Mouse (Mus musculus) midbrain, embryonic 16.5 days (tissue): ENCODE measurements around the gene Hip1. TPM values are rescaled to one million over a fixed set of nuclear protein-coding genes. Genes with fewer than 3 reads are reported as not detected.

Experiments used
- ATAC-seq: fragments of 200-750 bp; cut with Nextera tagmentation; 2 replicates; pipeline ENCODE4 v1.8.0; 2017; ENCODE audit warnings: moderate TSS enrichment
- H3K27ac ChIP-seq: fragments of 300-500 bp; sonication (generic); 2 replicates; pipeline ENCODE4 v1.5.1; 2014; ENCODE audit warnings: mild to moderate bottlenecking, low read length, mixed read lengths
- H3K27me3 ChIP-seq: fragments of 300-500 bp; sonication (generic); 2 replicates; pipeline ENCODE4 v1.6.1; 2014; ENCODE audit warnings: low read depth, low read length, mixed read lengths; ENCODE audit not compliant: control insufficient read depth, insufficient read depth
- H3K36me3 ChIP-seq: fragments of 300-500 bp; sonication (generic); 2 replicates; pipeline ENCODE4 v1.6.1; 2014; ENCODE audit warnings: mild to moderate bottlenecking, low read length, moderate library complexity, mixed read lengths; ENCODE audit not compliant: control insufficient read depth, insufficient read depth
- H3K4me1 ChIP-seq: fragments of 300-500 bp; sonication (generic); 2 replicates; pipeline ENCODE4 v1.6.1; 2014; ENCODE audit warnings: mild to moderate bottlenecking, low read length, mixed read lengths; ENCODE audit not compliant: control insufficient read depth, insufficient read depth
- H3K4me2 ChIP-seq: fragments of 300-500 bp; sonication (generic); 2 replicates; pipeline ENCODE4 v1.6.1; 2014; ENCODE audit warnings: mild to moderate bottlenecking, low read length, mixed read lengths
- H3K4me3 ChIP-seq: fragments of 300-500 bp; sonication (generic); 2 replicates; pipeline ENCODE4 v1.5.1; 2014; ENCODE audit warnings: low read depth, mild to moderate bottlenecking, low read length, moderate library complexity, mixed read lengths
- H3K9ac ChIP-seq: fragments of 300-500 bp; sonication (generic); 2 replicates; pipeline ENCODE4 v1.6.1; 2014; ENCODE audit warnings: low read depth, low read length, mixed read lengths
- H3K9me3 ChIP-seq: fragments of 300-500 bp; sonication (generic); replicated peaks from 2 replicates; pipeline ENCODE4 v1.6.1; 2014; ENCODE audit warnings: mild to moderate bottlenecking, low read length, mixed read lengths; ENCODE audit not compliant: control insufficient read depth, poor library complexity, severe bottlenecking
- WGBS: fragments of 180-500 bp; shearing (Covaris S2); extraction: QIAGEN DNeasy Blood & Tissue Kit; methylation state at CpG from one replicate; pipeline ENCODE4 v1.1.7; 2014; 5-methylcytosine and 5-hydroxymethylcytosine counted together
- microRNA-seq: library from miRNA; unstranded; fragments of <30 nt; microRNA quantifications from one replicate; pipeline ENCODE4, GENCODE M21; 2017
- polyA plus RNA-seq: library from polyadenylated mRNA; unstranded; fragments of >200 nt; fragmentation: Nextera tagmentation; extraction: Ambion mirVana; gene quantifications from 2 replicates; pipeline ENCODE4 v1.2.1, GENCODE M21; 2015

The Hip1 gene
- polyA plus RNA-seq, 1 experiment from 2014 or later = 39.7 TPM

DNA sequence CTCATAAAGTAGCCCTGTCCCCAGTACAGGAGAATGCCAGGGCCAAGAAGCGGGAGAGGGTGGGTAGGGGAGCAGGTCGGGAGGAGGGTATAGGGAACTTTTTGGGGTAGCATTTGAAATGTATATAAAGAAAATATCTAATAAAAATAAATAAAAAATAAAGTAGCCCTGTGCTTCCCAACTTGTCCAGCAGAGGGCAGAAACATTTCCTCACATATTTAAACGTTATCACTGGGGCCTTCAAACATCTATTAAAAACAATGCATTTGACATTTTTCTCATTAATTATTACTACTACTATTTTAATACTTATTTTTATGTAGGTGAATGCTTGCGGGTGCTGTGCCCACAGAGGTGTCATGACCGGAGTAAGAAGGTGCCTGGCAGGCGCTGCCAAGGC lies 177.1 kb downstream of the Hip1 start:
- H3K27ac ChIP-seq = no peak overlapping the region
- H3K9me3 ChIP-seq = no peaks in the 10 kb centered on the region
- H3K4me2 ChIP-seq = no peak overlapping the region
- no peak for ATAC-seq
- H3K9ac ChIP-seq = no peak overlapping the region
- no peak overlapping the region for H3K4me3 ChIP-seq
- peaks cover 12% of the 10 kb centered on the region for H3K4me1 ChIP-seq
- H3K36me3 ChIP-seq = peaks cover 6% of the 10 kb centered on the region; the same call in 1 of the 2 replicates
- H3K27me3 ChIP-seq = no peaks in the 10 kb centered on the region; the same call in 1 of the 2 replicates
- 58% methylated on average over 6 of the region's 6 CpGs for WGBS

- no peak overlapping the region for H3K9ac ChIP-seq
- H3K27me3 ChIP-seq = no peaks in the 10 kb centered on the region; the same call in 1 of the 2 replicates
- no peaks in the 10 kb centered on the region for H3K36me3 ChIP-seq
- 21% methylated on average over 12 of the region's 12 CpGs for WGBS
- no peak overlapping the region for H3K27ac ChIP-seq
- H3K4me1 ChIP-seq = no peaks in the 10 kb centered on the region
- no peaks in the 10 kb centered on the region for H3K9me3 ChIP-seq
- H3K4me2 ChIP-seq = no peak overlapping the region
- ATAC-seq = no peak
- H3K4me3 ChIP-seq = no peak overlapping the region
These were observed 181.4 kb downstream of the Hip1 start for GRCm38 (mm10) chr5:135363540-135363939.

GRCm38 (mm10) chr5:135362572-135362971 lies 182.3 kb downstream of the Hip1 start:
- Histone ChIP-seq H3K9ac (no peak overlapping the region), H3K27ac (no peak overlapping the region), H3K9me3 (no peaks in the 10 kb centered on the region), H3K27me3 (no peaks in the 10 kb centered on the region; the same call in 1 of the 2 replicates), H3K36me3 (no peaks in the 10 kb centered on the region), H3K4me3 (no peak overlapping the region), H3K4me1 (no peaks in the 10 kb centered on the region), H3K4me2 (no peak overlapping the region)
- ATAC-seq = no peak
- WGBS = 93% methylated on average over 3 of the region's 3 CpGs

DNA sequence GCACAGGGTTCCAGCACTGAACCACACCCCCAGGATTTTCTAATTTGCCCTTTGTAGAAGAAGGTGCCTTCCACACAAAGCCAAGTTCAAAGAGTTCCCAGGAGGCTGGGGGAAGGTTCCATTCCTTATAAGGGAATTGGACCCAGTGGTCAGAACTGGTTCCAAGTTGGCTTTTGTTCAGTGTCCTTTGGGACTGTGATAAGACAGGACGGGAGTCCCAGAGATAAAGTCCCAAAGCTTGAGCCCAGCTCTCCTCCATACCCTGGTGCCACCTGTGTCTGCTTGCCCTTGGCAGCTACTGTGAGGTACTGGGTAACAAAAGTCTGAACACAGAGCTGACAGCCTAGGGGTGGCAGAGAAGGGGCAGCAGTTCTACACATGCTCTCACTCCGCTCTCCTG lies 185.1 kb downstream of the Hip1 start:
- ATAC-seq = no peak
- Histone ChIP-seq H3K4me2 (no peak overlapping the region), H3K9me3 (no peaks in the 10 kb centered on the region), H3K27me3 (no peaks in the 10 kb centered on the region), H3K4me3 (no peak overlapping the region), H3K4me1 (no peaks in the 10 kb centered on the region), H3K36me3 (no peaks in the 10 kb centered on the region), H3K27ac (no peak overlapping the region), H3K9ac (no peak overlapping the region)
- WGBS = 91% methylated on average over 2 of the region's 2 CpGs

GRCm38 (mm10) chr5:135357556-135357955 lies 187.4 kb downstream of the Hip1 start:
- ATAC-seq = no peak
- H3K4me2 ChIP-seq = no peak overlapping the region
- H3K9me3 ChIP-seq = no peaks in the 10 kb centered on the region
- no peak overlapping the region for H3K9ac ChIP-seq
- no peaks in the 10 kb centered on the region for H3K27me3 ChIP-seq
- WGBS = 83% methylated on average over 2 of the region's 2 CpGs
- H3K36me3 ChIP-seq = no peaks in the 10 kb centered on the region
- H3K4me1 ChIP-seq = no peaks in the 10 kb centered on the region
- H3K27ac ChIP-seq = no peak overlapping the region
- H3K4me3 ChIP-seq = no peak overlapping the region

Small RNA genes lying within 50 kb of the gene (microRNA-seq; reads per million reads assigned to microRNA genes)
- gene Mir7033 = 0.86 reads per million

Other genes starting within 250 kb of the Hip1 start
- gene Fkbp6, start 195.1 kb downstream of the Hip1 start, polyA plus RNA-seq = 0.34 and 0.45 TPM in 2 replicates
- not detected in 2 replicates for gene Trim50, start 191.8 kb downstream of the Hip1 start, polyA plus RNA-seq
- gene Nsun5, start 175.2 kb downstream of the Hip1 start, polyA plus RNA-seq = 34.1 and 36.4 TPM in 2 replicates
- gene Pom121, start 150.6 kb downstream of the Hip1 start, polyA plus RNA-seq = 8.7 and 9.9 TPM in 2 replicates
- not detected in 2 replicates for gene Ccl26, start 18.4 kb upstream of the Hip1 start, polyA plus RNA-seq
- 1.2 and 2.3 TPM in 2 replicates for gene Ccl24, start 27.9 kb upstream of the Hip1 start, polyA plus RNA-seq
- 86.9 and 93.9 TPM in 2 replicates for gene Rhbdd2, start 87.5 kb upstream of the Hip1 start, polyA plus RNA-seq
- 123 and 127 TPM in 2 replicates for gene Por, start 124.9 kb upstream of the Hip1 start, polyA plus RNA-seq
- gene Tmem120a, start 199.3 kb upstream of the Hip1 start, polyA plus RNA-seq = 87.2 and 87.8 TPM in 2 replicates
- 0.24 and 0.46 TPM in 2 replicates for gene Styxl1, start 233.3 kb upstream of the Hip1 start, polyA plus RNA-seq
- 565 and 600 TPM in 2 replicates for gene Mdh2, start 233.4 kb upstream of the Hip1 start, polyA plus RNA-seq